Mouse (Mus musculus) embryonic facial prominence, embryonic 11.5 days (tissue): Measurements from ENCODE around the gene Enc1. TPM values are rescaled to one million over a fixed set of nuclear protein-coding genes. Genes with fewer than 3 reads are reported as not detected.

Experiments
- ATAC-seq: fragments of 200-750 bp; cut with Nextera tagmentation; replicated peaks from 2 replicates; pipeline ENCODE4 v1.8.0; 2017; ENCODE audit warnings: low read depth; ENCODE audit not compliant: insufficient number of reproducible peaks, low FRiP score, low TSS enrichment
- DNase-seq: peaks from one replicate; pipeline ENCODE4 v3.0.0-alpha.2; 2015; ENCODE audit warnings: low spot score
- H3K27ac ChIP-seq: fragments of 300-500 bp; sonication (generic); replicated peaks from 2 replicates; pipeline ENCODE4 v1.5.1; 2014; ENCODE audit warnings: mild to moderate bottlenecking, low read depth, low read length, control low read depth
- H3K27me3 ChIP-seq: fragments of 300-500 bp; sonication (generic); 2 replicates; pipeline ENCODE4 v1.6.1; 2014; ENCODE audit warnings: mild to moderate bottlenecking, low read length, moderate library complexity, mixed read lengths; ENCODE audit not compliant: control insufficient read depth, insufficient read depth
- H3K36me3 ChIP-seq: fragments of 300-500 bp; sonication (generic); replicated peaks from 2 replicates; pipeline ENCODE4 v1.6.1; 2014; ENCODE audit warnings: low read depth, mild to moderate bottlenecking, low read length, moderate library complexity, mixed read lengths; ENCODE audit not compliant: control insufficient read depth, insufficient read depth
- H3K4me1 ChIP-seq: fragments of 300-500 bp; sonication (generic); 2 replicates; pipeline ENCODE4 v1.6.1; 2014; ENCODE audit warnings: low read length, mixed read lengths; ENCODE audit not compliant: control insufficient read depth, insufficient read depth
- H3K4me2 ChIP-seq: fragments of 300-500 bp; sonication (generic); 2 replicates; pipeline ENCODE4 v1.6.1; 2014; ENCODE audit warnings: low read depth, mild to moderate bottlenecking, control low read depth, low read length, moderate library complexity
- H3K4me3 ChIP-seq: fragments of 300-500 bp; sonication (generic); 2 replicates; pipeline ENCODE4 v1.5.1; 2014; ENCODE audit warnings: low read depth, low read length, control low read depth
- H3K9ac ChIP-seq: fragments of 300-500 bp; sonication (generic); replicated peaks from 2 replicates; pipeline ENCODE4 v1.6.1; 2014; ENCODE audit warnings: mild to moderate bottlenecking, control low read depth, low read length
- H3K9me3 ChIP-seq: fragments of 300-500 bp; sonication (generic); replicated peaks from 2 replicates; pipeline ENCODE4 v1.6.1; 2016; ENCODE audit warnings: mild to moderate bottlenecking, low read length, inconsistent platforms, mixed read lengths; ENCODE audit not compliant: control insufficient read depth
- WGBS: fragments of 180-500 bp; shearing (Covaris S2); extraction: QIAGEN DNeasy Blood & Tissue Kit; methylation state at CpG from one replicate; pipeline ENCODE4 v1.1.7; 2014; 5-methylcytosine and 5-hydroxymethylcytosine counted together
- polyA plus RNA-seq: library from polyadenylated mRNA; unstranded; fragments of >200 nt; fragmentation: Nextera tagmentation; extraction: Ambion mirVana; gene quantifications from 2 replicates; pipeline ENCODE4 v1.2.1, GENCODE M21; 2014

Enc1 gene
- polyA plus RNA-seq, 1 experiment from 2014 or later, result 8.3 TPM

DNA sequence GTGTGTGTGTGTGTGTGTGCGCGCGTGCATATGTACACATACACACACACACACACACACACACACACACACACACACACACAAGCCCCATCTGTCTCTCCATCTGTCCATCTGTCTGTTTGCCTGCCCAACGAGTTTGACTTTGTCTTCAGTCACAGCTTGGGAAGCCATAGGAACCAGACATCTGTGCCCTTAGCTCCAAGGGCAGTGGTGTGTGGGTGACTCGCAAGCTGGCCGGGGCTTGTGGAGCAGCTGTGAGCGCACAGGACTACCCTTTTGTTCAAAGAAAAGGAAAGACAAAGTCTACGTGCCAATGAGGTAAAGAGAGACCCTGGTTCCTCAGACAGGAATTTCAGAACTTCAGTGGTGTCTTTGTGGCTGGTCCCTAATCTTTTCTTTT, 51.1 kb downstream of the Enc1 start:
- no peaks in the 10 kb centered on the region for H3K9me3 ChIP-seq
- no peak overlapping the region for H3K9ac ChIP-seq
- WGBS, result 40% methylated on average over 8 of the region's 8 CpGs
- H3K27me3 ChIP-seq, result no peaks in the 10 kb centered on the region
- H3K4me3 ChIP-seq, result no peak overlapping the region
- DNase-seq (peak; percentile 26), ATAC-seq (no peak)
- H3K4me1 ChIP-seq, result no peaks in the 10 kb centered on the region
- no peaks in the 10 kb centered on the region for H3K36me3 ChIP-seq
- H3K27ac ChIP-seq, result no peak overlapping the region
- no peak overlapping the region for H3K4me2 ChIP-seq

DNA sequence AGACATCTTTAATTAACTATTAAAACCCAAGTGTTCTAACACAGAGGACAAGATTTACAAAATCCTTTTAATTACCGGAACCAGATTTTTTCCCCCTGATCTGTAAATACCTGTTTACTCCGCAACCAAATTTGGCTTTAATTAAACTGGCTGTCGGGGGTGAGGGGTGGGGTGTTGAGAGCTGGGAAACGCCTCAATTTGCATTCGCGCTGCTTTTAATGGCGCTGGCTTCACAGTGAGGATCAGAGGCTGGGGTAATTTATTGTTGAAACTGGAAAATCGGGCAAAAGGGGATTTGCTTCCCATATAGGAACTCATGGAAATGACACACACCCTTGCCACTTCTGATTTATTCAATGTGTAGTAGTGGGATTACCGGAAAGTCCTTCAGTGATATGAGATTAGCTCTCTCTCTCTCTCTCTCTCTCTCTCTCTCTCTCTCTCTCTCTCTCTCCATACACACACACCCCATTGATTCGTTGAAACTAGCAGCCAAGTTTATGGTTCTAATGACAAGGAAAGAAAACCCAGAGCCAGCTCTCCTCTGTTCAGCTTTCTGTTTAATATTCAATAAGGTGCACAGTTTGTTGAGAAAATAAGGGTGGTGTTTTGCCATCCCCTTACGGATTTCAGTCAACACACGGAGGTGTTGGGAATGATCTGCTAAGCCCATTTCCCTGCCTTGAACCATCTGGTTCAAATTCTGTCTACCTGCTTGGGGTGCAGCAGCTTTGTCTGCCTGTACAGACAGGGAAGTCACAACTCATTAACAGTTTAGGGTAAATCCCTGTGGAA, 51.7 kb downstream of the Enc1 start:
- H3K4me2 ChIP-seq, result no peak overlapping the region
- H3K9me3 ChIP-seq, result no peaks in the 10 kb centered on the region
- H3K36me3 ChIP-seq, result no peaks in the 10 kb centered on the region
- ATAC-seq (no peak), DNase-seq (peak; percentile 10)
- H3K27me3 ChIP-seq, result no peaks in the 10 kb centered on the region
- no peak overlapping the region for H3K4me3 ChIP-seq
- 13% methylated on average over 12 of the region's 12 CpGs for WGBS
- no peaks in the 10 kb centered on the region for H3K4me1 ChIP-seq
- H3K27ac ChIP-seq, result no peak overlapping the region
- no peak overlapping the region for H3K9ac ChIP-seq

DNA sequence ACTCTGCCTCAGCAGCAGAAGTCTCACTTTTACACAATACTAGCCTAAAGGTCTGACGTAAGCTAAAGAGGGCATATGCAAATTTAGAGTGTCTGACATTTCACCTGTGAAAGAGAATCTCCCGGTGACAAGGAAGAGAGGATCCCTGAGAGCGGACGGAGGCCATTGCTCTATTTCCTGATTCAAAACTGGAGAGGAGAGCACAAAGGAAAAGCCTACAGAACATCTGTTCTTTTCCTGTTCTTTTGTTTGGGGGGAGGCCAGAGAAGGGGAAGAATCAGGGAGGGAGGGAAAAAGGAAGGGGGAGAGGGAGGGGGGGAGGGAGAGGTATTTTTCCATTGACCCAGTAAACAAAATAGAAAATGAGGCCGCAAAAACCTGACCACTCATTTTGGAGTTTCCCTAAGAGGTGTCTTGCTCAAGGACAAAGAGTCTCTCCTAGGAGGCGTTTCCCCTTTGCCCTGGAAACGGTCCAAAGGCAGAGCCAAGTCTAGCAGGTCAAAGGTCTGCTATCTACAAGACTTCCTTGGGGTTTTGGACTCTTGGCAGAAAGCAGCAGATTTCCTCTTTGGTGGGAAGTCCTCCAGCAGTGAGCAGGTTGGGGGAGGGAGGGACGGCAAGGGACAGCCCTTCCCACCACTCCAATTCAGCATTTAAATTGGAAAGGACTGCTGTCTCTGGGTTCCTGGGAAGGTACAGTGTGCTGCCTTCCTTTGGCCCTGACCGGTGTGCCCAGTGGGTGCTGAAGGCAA, 54.4 kb downstream of the Enc1 start:
- 65% methylated on average over 9 of the region's 9 CpGs for WGBS
- no peaks in the 10 kb centered on the region for H3K4me1 ChIP-seq
- H3K27ac ChIP-seq, result no peak overlapping the region
- DNase-seq (no peak), ATAC-seq (no peak)
- H3K4me2 ChIP-seq, result no peak overlapping the region
- H3K36me3 ChIP-seq, result no peaks in the 10 kb centered on the region
- H3K4me3 ChIP-seq, result no peak overlapping the region
- H3K9ac ChIP-seq, result no peak overlapping the region
- H3K9me3 ChIP-seq, result no peaks in the 10 kb centered on the region
- no peaks in the 10 kb centered on the region for H3K27me3 ChIP-seq

DNA sequence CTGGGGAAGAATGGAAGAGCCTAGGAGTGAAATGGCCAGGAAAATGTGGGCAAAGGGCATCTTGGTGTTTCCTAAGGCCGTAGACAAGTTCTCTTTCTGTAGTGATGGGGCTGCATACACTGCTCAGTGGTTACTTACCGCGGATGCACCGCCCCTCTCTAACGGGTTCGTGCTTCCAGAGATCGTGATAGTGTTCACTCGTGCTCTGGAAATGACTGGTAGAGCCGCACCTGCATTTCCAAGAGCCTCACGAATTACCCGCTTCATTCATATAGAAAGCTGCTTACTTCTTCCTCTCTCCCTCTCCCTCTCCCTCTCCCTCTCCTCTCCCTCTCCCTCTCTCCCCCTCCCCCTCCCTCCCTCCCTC, 54.9 kb downstream of the Enc1 start:
- ATAC-seq, result no peak
- 69% methylated on average over 11 of the region's 11 CpGs for WGBS
- Histone ChIP-seq H3K4me2 (no peak overlapping the region), H3K9ac (no peak overlapping the region), H3K4me3 (no peak overlapping the region), H3K27ac (no peak overlapping the region), H3K9me3 (no peaks in the 10 kb centered on the region), H3K36me3 (no peaks in the 10 kb centered on the region), H3K27me3 (no peaks in the 10 kb centered on the region), H3K4me1 (no peaks in the 10 kb centered on the region)
- no peak for DNase-seq

DNA sequence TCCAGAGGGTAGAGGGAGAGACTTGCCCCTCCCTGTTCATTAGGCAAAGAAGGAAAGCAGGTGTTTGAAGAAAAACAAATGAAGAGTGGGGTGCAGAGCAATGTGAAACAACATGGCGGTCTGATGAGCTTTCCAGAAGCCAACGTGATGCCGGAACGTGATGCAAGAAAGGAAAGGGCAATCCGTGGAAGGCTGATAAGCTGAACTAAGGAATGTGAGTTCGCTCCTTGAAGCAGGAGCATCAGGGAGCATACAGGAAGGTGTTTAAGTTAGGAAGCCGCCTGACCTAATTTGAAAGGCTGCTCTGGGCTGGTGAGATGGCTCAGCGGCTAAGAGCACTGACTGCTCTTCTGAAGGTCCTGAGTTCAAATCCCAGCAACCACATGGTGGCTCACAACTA, 55.4 kb downstream of the Enc1 start:
- Histone ChIP-seq H3K4me3 (no peak overlapping the region), H3K9ac (no peak overlapping the region), H3K36me3 (no peaks in the 10 kb centered on the region), H3K27ac (no peak overlapping the region), H3K9me3 (no peaks in the 10 kb centered on the region), H3K27me3 (no peaks in the 10 kb centered on the region), H3K4me2 (no peak overlapping the region), H3K4me1 (no peaks in the 10 kb centered on the region)
- WGBS, result 86% methylated on average over 8 of the region's 8 CpGs
- no peak for DNase-seq
- ATAC-seq, result no peak

DNA sequence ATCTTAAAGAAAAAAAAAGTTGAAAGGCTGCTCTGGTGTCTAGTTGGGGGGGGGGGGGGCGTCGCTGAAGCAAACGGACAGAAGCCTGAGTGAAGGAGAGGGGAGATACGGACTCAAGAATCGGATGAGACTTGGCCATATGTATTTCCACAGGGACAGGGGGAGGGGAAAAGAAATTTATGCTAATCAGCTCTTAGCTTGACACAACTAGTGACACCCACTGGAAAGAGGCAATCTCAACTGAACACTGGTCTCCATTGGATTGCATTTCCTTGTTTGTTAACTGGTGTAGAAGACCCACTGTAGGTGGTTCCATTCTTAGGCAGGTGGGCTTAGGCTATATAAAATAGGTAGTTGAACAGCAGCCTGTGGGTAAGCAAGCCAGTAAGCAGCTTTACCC, 55.9 kb downstream of the Enc1 start:
- H3K9ac ChIP-seq, result no peak overlapping the region
- no peak overlapping the region for H3K4me3 ChIP-seq
- DNase-seq, result no peak
- H3K4me1 ChIP-seq, result no peaks in the 10 kb centered on the region
- ATAC-seq, result no peak
- H3K4me2 ChIP-seq, result no peak overlapping the region
- no peaks in the 10 kb centered on the region for H3K36me3 ChIP-seq
- H3K27ac ChIP-seq, result no peak overlapping the region
- 90% methylated on average over 3 of the region's 5 CpGs for WGBS
- no peaks in the 10 kb centered on the region for H3K27me3 ChIP-seq
- no peaks in the 10 kb centered on the region for H3K9me3 ChIP-seq

DNA sequence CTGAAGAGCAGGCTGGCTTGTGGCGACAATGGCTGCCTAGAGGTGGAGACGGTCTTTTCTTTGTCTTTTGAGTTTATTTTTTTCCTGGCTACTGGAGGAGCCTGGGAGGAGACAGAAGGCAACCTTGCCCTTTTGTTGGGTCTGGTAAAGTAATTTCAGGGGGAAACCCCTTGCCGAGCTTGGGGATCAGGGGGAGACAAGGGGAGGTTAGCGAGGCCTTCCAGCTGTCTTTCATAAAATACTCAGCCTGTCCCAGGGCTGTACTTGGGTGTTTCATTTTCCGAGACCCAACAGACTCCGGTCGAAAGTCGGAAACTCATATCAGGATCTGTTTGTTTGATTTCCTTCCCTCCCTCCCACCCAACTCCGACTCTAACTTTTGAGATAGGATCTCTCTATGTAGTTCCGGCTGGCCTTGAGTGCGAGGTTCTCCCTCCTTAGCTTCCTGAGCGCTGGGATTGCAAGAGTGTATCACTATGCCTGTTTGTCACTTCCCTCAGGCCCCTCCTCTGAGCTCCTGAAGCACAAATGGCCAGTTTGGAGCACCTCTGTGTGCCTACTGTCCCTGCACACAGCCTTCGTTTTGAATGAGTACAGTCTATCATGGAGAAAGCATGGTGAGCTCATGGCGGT, 56.6 kb downstream of the Enc1 start:
- H3K4me3 ChIP-seq, result no peak overlapping the region
- ATAC-seq (no peak), DNase-seq (no peak)
- no peaks in the 10 kb centered on the region for H3K27me3 ChIP-seq
- H3K27ac ChIP-seq, result no peak overlapping the region
- H3K36me3 ChIP-seq, result no peaks in the 10 kb centered on the region
- H3K9me3 ChIP-seq, result no peaks in the 10 kb centered on the region
- no peak overlapping the region for H3K9ac ChIP-seq
- H3K4me2 ChIP-seq, result no peak overlapping the region
- WGBS, result 81% methylated on average over 14 of the region's 14 CpGs
- H3K4me1 ChIP-seq, result no peaks in the 10 kb centered on the region

DNA sequence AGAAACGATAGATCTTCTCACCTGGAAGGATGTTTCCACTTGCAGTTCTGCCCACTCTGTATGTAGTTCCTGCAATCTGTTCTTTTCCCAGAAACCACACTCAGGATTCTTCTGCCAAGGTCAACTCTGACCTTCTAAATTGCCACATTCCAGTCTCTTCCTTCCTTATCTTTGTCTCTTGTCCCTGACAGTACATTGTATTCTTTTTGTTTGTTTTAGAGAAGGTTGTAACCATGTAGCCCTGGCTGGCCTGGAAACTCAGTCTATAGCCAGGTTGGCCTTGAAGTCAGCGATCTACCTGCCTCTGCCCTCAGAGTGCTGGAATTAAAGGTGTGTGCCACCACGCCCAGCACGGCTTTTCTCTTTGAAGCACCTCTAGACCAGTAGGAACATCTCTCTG, 58.0 kb downstream of the Enc1 start:
- no peaks in the 10 kb centered on the region for H3K36me3 ChIP-seq
- H3K4me2 ChIP-seq, result no peak overlapping the region
- H3K9me3 ChIP-seq, result no peaks in the 10 kb centered on the region
- ATAC-seq, result no peak
- H3K4me3 ChIP-seq, result no peak overlapping the region
- no peak overlapping the region for H3K27ac ChIP-seq
- H3K4me1 ChIP-seq, result no peaks in the 10 kb centered on the region
- no peak for DNase-seq
- 93% methylated on average over 4 of the region's 4 CpGs for WGBS
- no peak overlapping the region for H3K9ac ChIP-seq
- no peaks in the 10 kb centered on the region for H3K27me3 ChIP-seq
